Mouse (Mus musculus) gonadal fat pad, adult 2 months (tissue): ENCODE measurements around the gene Olfr1043. TPM values are rescaled to one million over a fixed set of nuclear protein-coding genes. Genes with fewer than 3 reads are reported as not detected.
"Not testable (repeated sequence)": the region's sequence is repeated elsewhere in the genome, so short reads cannot be mapped to it uniquely, and the experiment has no call there.

Source experiments
- DNase-seq: peaks from one replicate; pipeline ENCODE4 v3.0.0-alpha.2; 2012; ENCODE audit warnings: low read depth
- polyA plus RNA-seq: library from polyadenylated mRNA; depleted of rRNA; stranded (reverse); fragments of >200 nt; gene quantifications from 2 replicates; pipeline ENCODE4 v1.2.3, GENCODE M21; 2012; rRNA removed

The Olfr1043 gene
- polyA plus RNA-seq: not detected in 2 replicates

- DNase-seq: no peak
Measured at GRCm38 (mm10) chr2:86167422-86167821, at the start of gene Olfr1043. Olfr1043 (minus strand) TSS chr2:86167522.

DNA sequence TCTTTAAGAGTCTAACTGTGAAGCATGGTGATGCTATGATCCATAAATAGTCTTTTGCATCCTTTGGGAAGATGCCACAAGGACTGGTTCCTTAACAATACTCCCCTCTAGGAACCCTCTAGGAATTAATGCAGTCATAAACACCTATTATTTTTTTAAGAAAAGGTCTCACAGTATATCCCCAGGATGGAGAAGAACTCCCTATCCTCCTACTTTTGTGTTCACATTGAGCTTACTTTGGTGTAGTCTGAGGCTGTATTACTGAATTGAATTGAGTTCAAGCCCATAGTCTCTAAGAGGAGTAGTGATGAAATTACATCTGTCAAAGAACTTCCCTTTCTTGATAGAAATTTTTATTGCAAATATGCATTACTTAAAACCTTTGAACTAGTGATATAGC lies 35.6 kb upstream of the Olfr1043 start, which contains the start of gene Olfr1045:
Gene Olfr1045, minus strand, starts transcription at position 101 of the 400 bp plus-strand sequence.
- DNase-seq: no peak

DNA sequence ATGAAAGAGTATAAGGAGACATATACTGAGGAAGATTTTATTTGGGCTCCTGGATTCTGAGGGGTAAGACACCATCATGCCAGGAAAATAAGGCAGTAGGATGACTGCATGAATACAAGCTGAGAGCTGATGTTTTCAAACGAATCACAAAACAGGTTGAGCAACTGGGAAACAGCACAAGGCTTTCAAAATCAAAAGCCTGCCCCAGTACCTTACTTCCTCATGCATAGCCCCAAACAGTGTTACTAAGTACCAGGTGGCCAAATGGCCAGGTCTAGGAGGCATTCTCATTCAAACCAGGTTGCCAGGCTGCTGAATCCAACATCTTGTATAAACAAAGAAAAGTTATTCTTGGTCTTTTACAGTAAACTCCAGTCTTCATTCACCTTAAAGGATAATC lies 28.5 kb upstream of the Olfr1043 start:
- DNase-seq: no peak

DNA sequence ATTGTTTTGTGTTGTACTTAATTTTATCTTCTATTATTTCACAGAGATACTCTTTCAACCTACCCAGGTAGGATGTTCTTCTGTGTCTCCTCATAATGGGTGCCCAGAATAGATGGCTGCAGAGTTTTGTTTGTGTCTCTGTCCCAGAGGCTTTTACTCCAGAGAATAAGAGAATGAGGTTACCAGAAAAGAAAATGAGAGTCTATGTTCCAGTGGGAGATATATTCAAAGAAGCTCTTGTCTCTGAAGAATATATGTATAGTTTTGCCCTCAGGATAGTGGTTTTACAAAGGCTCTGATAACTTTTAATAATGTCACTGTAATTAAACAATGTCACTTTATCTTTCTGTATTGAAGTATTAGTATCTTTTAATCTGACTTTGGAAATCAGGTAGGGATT lies 18.3 kb upstream of the Olfr1043 start, which contains the start of gene Olfr52:
Gene Olfr52, minus strand, starts transcription at position 101 of the 400 bp plus-strand sequence.
- DNase-seq: no peak

GRCm38 (mm10) chr2:86179950-86180349 lies 12.6 kb upstream of the Olfr1043 start:
- DNase-seq: no peak

- no peak for DNase-seq
Measured at GRCm38 (mm10) chr2:86177720-86178119, 10.4 kb upstream of the Olfr1043 start, which contains the start of gene Olfr1044. Olfr1044 (minus strand) TSS chr2:86177820.

DNA sequence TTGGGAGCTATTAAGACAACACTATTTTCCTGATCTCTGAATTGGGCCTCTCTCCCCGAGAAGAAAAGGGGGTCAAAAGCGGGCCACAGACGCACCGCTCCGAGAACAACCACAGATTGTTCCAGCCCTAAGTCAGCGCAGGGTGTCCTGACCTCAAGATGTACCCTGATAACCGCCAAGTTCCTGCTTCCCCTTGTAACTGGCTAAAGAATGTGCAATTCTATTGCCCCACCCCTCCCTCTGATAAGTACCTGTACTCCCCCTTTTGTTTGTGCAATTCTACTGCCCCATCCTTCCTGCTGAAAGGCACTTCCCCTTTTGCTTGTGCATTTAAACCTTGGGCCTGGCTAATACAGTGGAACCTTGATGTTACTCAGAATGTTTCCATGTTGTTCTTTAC lies 8.1 kb upstream of the Olfr1043 start:
- not testable (repeated sequence) for DNase-seq

GRCm38 (mm10) chr2:86161738-86162137 lies 5.6 kb downstream of the Olfr1043 start, which contains the start of gene Olfr1042:
Olfr1042 (minus strand) TSS chr2:86161838.
- DNase-seq: no peak

GRCm38 (mm10) chr2:86146632-86147031 lies 20.7 kb downstream of the Olfr1043 start, which contains the start of gene Olfr1040:
Olfr1040 (minus strand) TSS chr2:86146732.
- no peak for DNase-seq

DNA sequence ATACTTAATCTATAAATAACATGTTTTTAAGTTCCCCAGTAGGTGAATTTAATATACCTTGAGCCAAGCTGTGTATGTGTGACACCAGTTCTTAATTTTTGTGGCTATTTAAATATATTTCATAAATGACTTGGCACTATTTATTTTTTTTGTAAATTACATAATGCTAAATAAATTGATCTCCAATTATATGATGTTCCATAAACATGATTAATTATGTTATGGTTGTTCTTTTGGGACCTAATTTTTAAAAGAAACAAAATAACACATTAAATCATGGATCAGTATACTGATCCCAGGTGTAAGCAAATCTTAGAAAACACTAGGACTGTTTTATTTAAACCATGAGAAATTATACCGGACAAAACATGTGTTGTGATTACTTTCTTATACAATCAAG lies 31.5 kb downstream of the Olfr1043 start, which contains the start of gene Olfr1039:
Gene Olfr1039, minus strand, starts transcription at position 101 of the 400 bp plus-strand sequence.
- no peak for DNase-seq

Other genes with a start within 250 kb of the Olfr1043 start
- gene Olfr1026, start 246.0 kb downstream of the Olfr1043 start, polyA plus RNA-seq: not detected in 2 replicates
- gene Olfr1028, start 217.1 kb downstream of the Olfr1043 start, polyA plus RNA-seq: not detected in 2 replicates
- gene Olfr1029, start 193.6 kb downstream of the Olfr1043 start, polyA plus RNA-seq: not detected in 2 replicates
- gene Olfr1030, start 188.2 kb downstream of the Olfr1043 start, polyA plus RNA-seq: not detected in 2 replicates
- not detected in 2 replicates for gene Olfr1031, start 177.2 kb downstream of the Olfr1043 start, polyA plus RNA-seq
- not detected in 2 replicates for gene Olfr1032, start 162.0 kb downstream of the Olfr1043 start, polyA plus RNA-seq
- gene Olfr1033, start 146.9 kb downstream of the Olfr1043 start, polyA plus RNA-seq: 0.61 and 1.0 TPM in 2 replicates
- 0.13 and 0.14 TPM in 2 replicates for gene Olfr1034, start 121.7 kb downstream of the Olfr1043 start, polyA plus RNA-seq
- gene Olfr1036, start 93.5 kb downstream of the Olfr1043 start, polyA plus RNA-seq: not detected in 2 replicates
- not detected in 2 replicates for gene Olfr1037, start 80.1 kb downstream of the Olfr1043 start, polyA plus RNA-seq
- 0.03 TPM in 1 of 2 replicates, not detected in the other for gene Olfr1039, start 31.6 kb downstream of the Olfr1043 start, polyA plus RNA-seq
- not detected in 2 replicates for gene Olfr1040, start 20.8 kb downstream of the Olfr1043 start, polyA plus RNA-seq
- not detected in 2 replicates for gene Olfr1042, start 5.7 kb downstream of the Olfr1043 start, polyA plus RNA-seq
- gene Olfr1044, start 10.3 kb upstream of the Olfr1043 start, polyA plus RNA-seq: not detected in 2 replicates
- not detected in 2 replicates for gene Olfr52, start 18.2 kb upstream of the Olfr1043 start, polyA plus RNA-seq
- not detected in 2 replicates for gene Olfr1045, start 35.5 kb upstream of the Olfr1043 start, polyA plus RNA-seq
- gene Olfr1046, start 51.8 kb upstream of the Olfr1043 start, polyA plus RNA-seq: not detected in 2 replicates
- not detected in 2 replicates for gene Olfr1047, start 63.9 kb upstream of the Olfr1043 start, polyA plus RNA-seq
- not detected in 2 replicates for gene Olfr1048, start 72.8 kb upstream of the Olfr1043 start, polyA plus RNA-seq
- not detected in 2 replicates for gene Olfr1049, start 90.8 kb upstream of the Olfr1043 start, polyA plus RNA-seq
- gene Olfr1051, start 111.6 kb upstream of the Olfr1043 start, polyA plus RNA-seq: not detected in 2 replicates
- not detected in 2 replicates for gene Olfr1052, start 124.9 kb upstream of the Olfr1043 start, polyA plus RNA-seq
- gene Olfr1053, start 147.8 kb upstream of the Olfr1043 start, polyA plus RNA-seq: not detected in 2 replicates
- gene Olfr1054, start 167.9 kb upstream of the Olfr1043 start, polyA plus RNA-seq: not detected in 2 replicates
- gene Olfr1055, start 182.8 kb upstream of the Olfr1043 start, polyA plus RNA-seq: not detected in 2 replicates
- gene Olfr1056, start 194.9 kb upstream of the Olfr1043 start, polyA plus RNA-seq: not detected in 2 replicates
- gene Olfr1057, start 210.9 kb upstream of the Olfr1043 start, polyA plus RNA-seq: not detected in 2 replicates
- not detected in 2 replicates for gene Olfr1058, start 221.0 kb upstream of the Olfr1043 start, polyA plus RNA-seq
- not detected in 2 replicates for gene Olfr1061, start 246.5 kb upstream of the Olfr1043 start, polyA plus RNA-seq